Mouse (Mus musculus) limb, embryonic 15.5 days (tissue): ENCODE data around the gene Sumo1. TPM values are rescaled to one million over a fixed set of nuclear protein-coding genes. Genes with fewer than 3 reads are reported as not detected.

Source experiments
- ATAC-seq: fragments of 200-750 bp; cut with Nextera tagmentation; 2 replicates; pipeline ENCODE4 v1.8.0; 2017; ENCODE audit warnings: low read depth, moderate TSS enrichment; ENCODE audit not compliant: insufficient number of reproducible peaks, low FRiP score, low TSS enrichment
- H3K27ac ChIP-seq: fragments of 300-500 bp; sonication (generic); 2 replicates; pipeline ENCODE4 v1.5.1; 2015; ENCODE audit warnings: moderate library complexity, mild to moderate bottlenecking, inconsistent platforms
- H3K27me3 ChIP-seq: fragments of 300-500 bp; sonication (generic); 2 replicates; pipeline ENCODE4 v1.6.1; 2015; ENCODE audit warnings: inconsistent platforms
- H3K36me3 ChIP-seq: fragments of 300-500 bp; sonication (generic); 2 replicates; pipeline ENCODE4 v1.6.1; 2015; ENCODE audit warnings: inconsistent platforms
- H3K4me1 ChIP-seq: fragments of 300-500 bp; sonication (generic); 2 replicates; pipeline ENCODE4 v1.6.1; 2015; ENCODE audit warnings: inconsistent platforms
- H3K4me2 ChIP-seq: fragments of 300-500 bp; sonication (generic); 2 replicates; pipeline ENCODE4 v1.6.1; 2015; ENCODE audit warnings: mild to moderate bottlenecking, inconsistent platforms
- H3K4me3 ChIP-seq: fragments of 300-500 bp; sonication (generic); 2 replicates; pipeline ENCODE4 v1.5.1; 2015; ENCODE audit warnings: mild to moderate bottlenecking, inconsistent platforms
- H3K9ac ChIP-seq: fragments of 300-500 bp; sonication (generic); 2 replicates; pipeline ENCODE4 v1.6.1; 2015; ENCODE audit warnings: inconsistent platforms
- H3K9me3 ChIP-seq: fragments of 300-500 bp; sonication (generic); 2 replicates; pipeline ENCODE4 v1.6.1; 2016; ENCODE audit warnings: inconsistent platforms
- WGBS: fragments of 180-500 bp; shearing (Covaris S2); methylation state at CpG from one replicate; pipeline ENCODE4 v1.1.7; 2015; 5-methylcytosine and 5-hydroxymethylcytosine counted together
- polyA plus RNA-seq: library from polyadenylated mRNA; unstranded; fragments of >200 nt; fragmentation: Nextera tagmentation; extraction: Ambion mirVana; gene quantifications from 2 replicates; pipeline ENCODE4 v1.2.1, GENCODE M21; 2015

Sumo1 gene
- polyA plus RNA-seq, 1 experiment from 2014 or later, result 365 TPM

GRCm38 (mm10) chr1:59566926-59567325 lies 103.7 kb downstream of the Sumo1 start:
- H3K9me3 ChIP-seq, result no peaks in the 10 kb centered on the region
- H3K9ac ChIP-seq, result no peak overlapping the region
- WGBS, result 40% methylated on average over 6 of the region's 6 CpGs
- H3K4me2 ChIP-seq, result no peak overlapping the region
- H3K27ac ChIP-seq, result no peak overlapping the region
- no peak for ATAC-seq
- no peak overlapping the region for H3K4me3 ChIP-seq
- H3K27me3 ChIP-seq, result no peaks in the 10 kb centered on the region
- H3K36me3 ChIP-seq, result no peaks in the 10 kb centered on the region
- peaks cover 15% of the 10 kb centered on the region for H3K4me1 ChIP-seq

GRCm38 (mm10) chr1:59566281-59566680 lies 104.4 kb downstream of the Sumo1 start:
- Histone ChIP-seq H3K4me1 (peaks cover 15% of the 10 kb centered on the region), H3K27ac (no peak overlapping the region), H3K9ac (no peak overlapping the region), H3K4me3 (no peak overlapping the region), H3K4me2 (no peak overlapping the region), H3K27me3 (no peaks in the 10 kb centered on the region), H3K36me3 (no peaks in the 10 kb centered on the region), H3K9me3 (no peaks in the 10 kb centered on the region)
- ATAC-seq, result no peak
- WGBS, result 52% methylated on average over 7 of the region's 7 CpGs

DNA sequence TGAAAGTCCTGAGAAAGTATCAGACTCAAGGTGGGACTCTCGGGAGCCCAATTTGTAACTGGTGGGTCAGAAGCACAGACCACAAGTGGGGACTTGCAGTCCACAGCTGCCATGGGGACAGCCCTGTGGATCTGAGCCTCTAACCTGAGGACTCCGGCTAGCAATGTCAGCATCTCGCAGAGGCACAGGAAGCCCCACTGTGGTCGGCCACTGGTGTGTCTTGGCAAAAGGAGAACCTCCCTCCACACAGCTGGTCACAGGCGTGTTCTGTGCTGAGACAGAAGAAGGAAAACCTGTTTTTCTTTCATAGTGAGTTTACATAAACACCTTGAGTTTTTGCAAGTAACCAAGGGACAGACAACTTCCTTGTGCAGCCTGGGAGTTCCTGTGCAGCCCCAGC lies 104.8 kb downstream of the Sumo1 start:
- H3K9me3 ChIP-seq, result no peaks in the 10 kb centered on the region
- 72% methylated on average over 5 of the region's 5 CpGs for WGBS
- no peak overlapping the region for H3K4me3 ChIP-seq
- H3K36me3 ChIP-seq, result no peaks in the 10 kb centered on the region
- H3K27me3 ChIP-seq, result no peaks in the 10 kb centered on the region
- H3K4me1 ChIP-seq, result peaks cover 15% of the 10 kb centered on the region
- no peak overlapping the region for H3K4me2 ChIP-seq
- H3K27ac ChIP-seq, result no peak overlapping the region
- ATAC-seq, result no peak
- H3K9ac ChIP-seq, result no peak overlapping the region

DNA sequence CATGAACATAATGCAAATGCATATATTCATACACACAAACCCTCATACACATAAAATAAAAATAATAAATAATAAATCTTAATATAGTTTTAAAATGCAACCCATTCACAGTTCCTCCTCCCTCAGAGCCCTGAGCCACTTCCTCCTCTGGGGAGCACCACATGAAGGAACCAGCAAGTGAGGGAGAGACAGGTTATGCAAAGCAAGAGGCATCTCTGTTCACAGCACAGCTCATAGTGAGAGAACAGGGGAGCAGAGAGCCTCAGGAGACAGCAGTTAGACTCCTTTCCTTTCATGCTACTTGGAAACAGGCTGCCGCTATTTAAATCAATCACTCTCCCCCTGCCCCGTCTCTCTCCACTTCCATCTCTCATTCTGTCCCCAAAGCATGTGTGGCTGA lies 107.1 kb downstream of the Sumo1 start:
- 50% methylated on average over 2 of the region's 2 CpGs for WGBS
- Histone ChIP-seq H3K4me3 (no peak overlapping the region), H3K36me3 (no peaks in the 10 kb centered on the region), H3K9me3 (no peaks in the 10 kb centered on the region), H3K4me1 (peaks cover 15% of the 10 kb centered on the region), H3K4me2 (no peak overlapping the region), H3K9ac (no peak overlapping the region), H3K27ac (no peak overlapping the region), H3K27me3 (no peaks in the 10 kb centered on the region)
- ATAC-seq, result no peak

DNA sequence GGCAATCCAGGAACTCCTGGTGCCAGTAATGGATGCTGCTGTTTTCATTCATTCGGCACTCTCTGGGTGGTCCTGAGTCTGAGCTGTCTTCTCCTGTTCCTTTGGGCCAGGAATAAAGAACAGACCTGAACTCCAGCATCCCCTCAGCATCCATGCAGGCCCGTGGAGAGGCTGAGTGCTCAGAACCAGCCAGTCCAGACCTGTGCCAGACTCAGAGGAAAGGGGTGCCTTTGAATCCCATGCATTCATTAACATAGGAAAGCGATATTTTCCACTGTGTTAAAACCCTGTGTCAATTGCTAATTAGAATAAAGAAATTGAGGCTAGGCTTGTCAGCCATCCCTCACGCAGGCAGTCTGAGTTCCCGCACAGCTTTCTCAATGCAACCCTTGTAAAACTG lies 116.9 kb downstream of the Sumo1 start:
- ATAC-seq, result no peak
- no peaks in the 10 kb centered on the region for H3K9me3 ChIP-seq
- peaks cover 13% of the 10 kb centered on the region; the same call in 1 of the 2 replicates for H3K4me1 ChIP-seq
- no peaks in the 10 kb centered on the region for H3K27me3 ChIP-seq
- H3K27ac ChIP-seq, result no peak overlapping the region
- no peak overlapping the region for H3K4me3 ChIP-seq
- 41% methylated on average over 5 of the region's 5 CpGs for WGBS
- H3K9ac ChIP-seq, result no peak overlapping the region
- H3K4me2 ChIP-seq, result no peak overlapping the region
- no peaks in the 10 kb centered on the region for H3K36me3 ChIP-seq

DNA sequence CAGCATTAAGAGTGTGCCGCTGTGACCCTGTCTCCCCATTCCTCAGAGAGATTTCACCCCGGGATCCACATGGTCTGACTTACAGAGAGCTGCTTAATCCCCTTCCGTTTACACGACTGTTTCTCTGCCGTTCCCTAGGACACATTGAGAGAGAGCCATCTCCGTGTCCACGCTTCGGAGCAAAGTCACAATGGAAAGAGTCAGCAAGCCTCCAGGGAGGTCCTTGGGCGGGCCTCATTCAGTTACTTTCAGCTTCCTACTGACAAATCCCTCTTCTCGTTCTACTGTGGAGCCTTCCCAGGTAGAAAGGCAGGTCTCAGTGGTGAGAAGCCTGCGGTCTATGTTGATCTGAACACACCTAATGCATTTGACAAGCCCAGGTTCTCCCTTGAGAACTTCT lies 119.6 kb downstream of the Sumo1 start:
- Histone ChIP-seq H3K27me3 (no peaks in the 10 kb centered on the region), H3K4me1 (peaks cover 13% of the 10 kb centered on the region; the same call in 1 of the 2 replicates), H3K9ac (no peak overlapping the region), H3K27ac (no peak overlapping the region), H3K36me3 (no peaks in the 10 kb centered on the region), H3K4me2 (no peak overlapping the region), H3K9me3 (no peaks in the 10 kb centered on the region), H3K4me3 (no peak overlapping the region)
- 74% methylated on average over 11 of the region's 11 CpGs for WGBS
- ATAC-seq, result no peak

- Histone ChIP-seq H3K9ac (no peak overlapping the region), H3K4me3 (no peak overlapping the region), H3K27ac (no peak overlapping the region), H3K4me1 (peaks cover 13% of the 10 kb centered on the region; the same call in 1 of the 2 replicates), H3K4me2 (no peak overlapping the region), H3K9me3 (no peaks in the 10 kb centered on the region), H3K27me3 (no peaks in the 10 kb centered on the region), H3K36me3 (no peaks in the 10 kb centered on the region)
- WGBS, result 64% methylated on average over 6 of the region's 6 CpGs
- ATAC-seq, result no peak
Measured at GRCm38 (mm10) chr1:59550227-59550626, 120.4 kb downstream of the Sumo1 start.

- 47% methylated on average over 7 of the region's 7 CpGs for WGBS
- Histone ChIP-seq H3K36me3 (no peaks in the 10 kb centered on the region), H3K27ac (no peak overlapping the region), H3K4me2 (no peak overlapping the region), H3K4me1 (peaks cover 13% of the 10 kb centered on the region; the same call in 1 of the 2 replicates), H3K27me3 (no peaks in the 10 kb centered on the region), H3K9ac (no peak overlapping the region), H3K4me3 (no peak overlapping the region), H3K9me3 (no peaks in the 10 kb centered on the region)
- ATAC-seq, result 0 out of 2 replicates have a peak, but pooled peaks have one; percentile 52
Measured at GRCm38 (mm10) chr1:59549036-59549675, 121.5 kb downstream of the Sumo1 start.

DNA sequence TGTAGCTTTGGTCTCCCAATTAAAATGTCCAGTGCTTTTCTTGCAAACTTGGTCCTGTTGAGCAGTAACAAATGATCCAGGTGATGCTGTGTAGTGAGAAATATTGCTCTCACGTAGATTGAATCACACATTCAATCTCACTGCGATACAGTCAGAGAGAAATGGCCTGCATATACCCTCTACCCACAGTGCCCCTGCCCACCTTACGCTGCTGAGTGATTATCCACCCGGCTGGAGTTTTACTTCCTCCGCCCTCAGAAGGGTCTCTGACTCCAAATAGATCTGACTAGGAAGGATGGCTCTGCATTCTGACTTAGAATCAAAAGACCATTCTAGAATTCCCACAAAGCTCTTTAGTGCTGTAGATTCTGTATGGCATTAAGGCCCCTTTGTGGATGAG lies 122.1 kb downstream of the Sumo1 start:
- ATAC-seq, result no peak
- H3K9me3 ChIP-seq, result no peaks in the 10 kb centered on the region
- peaks cover 13% of the 10 kb centered on the region; the same call in 1 of the 2 replicates for H3K4me1 ChIP-seq
- no peak overlapping the region for H3K27ac ChIP-seq
- no peaks in the 10 kb centered on the region for H3K27me3 ChIP-seq
- H3K4me2 ChIP-seq, result no peak overlapping the region
- H3K36me3 ChIP-seq, result no peaks in the 10 kb centered on the region
- no peak overlapping the region for H3K4me3 ChIP-seq
- no peak overlapping the region for H3K9ac ChIP-seq
- 81% methylated on average over 5 of the region's 5 CpGs for WGBS

- no peak overlapping the region for H3K27ac ChIP-seq
- 80% methylated on average over 8 of the region's 8 CpGs for WGBS
- no peaks in the 10 kb centered on the region for H3K36me3 ChIP-seq
- H3K4me2 ChIP-seq, result no peak overlapping the region
- ATAC-seq, result no peak
- H3K9ac ChIP-seq, result no peak overlapping the region
- peaks cover 4% of the 10 kb centered on the region; the same call in 1 of the 2 replicates for H3K4me1 ChIP-seq
- H3K4me3 ChIP-seq, result no peak overlapping the region
- H3K9me3 ChIP-seq, result no peaks in the 10 kb centered on the region
- no peaks in the 10 kb centered on the region for H3K27me3 ChIP-seq
Measured at GRCm38 (mm10) chr1:59543911-59544310, 126.7 kb downstream of the Sumo1 start.

DNA sequence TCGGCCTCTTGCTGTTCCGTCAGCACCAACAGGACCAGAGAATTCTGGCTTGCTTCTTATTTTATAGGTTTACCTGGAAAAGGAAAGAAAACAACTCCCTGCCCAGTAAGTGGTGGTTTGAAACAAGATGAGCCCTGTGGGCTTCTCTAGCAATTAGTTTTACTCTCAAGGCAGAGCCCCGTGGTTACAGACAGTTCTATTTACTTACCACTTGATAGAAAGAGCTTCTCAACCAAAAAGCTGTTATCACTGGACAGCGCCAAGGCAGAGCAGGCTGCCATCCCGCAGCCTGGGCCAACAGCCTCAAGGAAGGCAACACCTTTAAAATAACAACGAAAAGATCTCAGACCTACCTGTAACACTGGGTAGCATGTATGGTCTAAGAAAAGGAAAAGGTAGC lies 128.4 kb downstream of the Sumo1 start:
- Histone ChIP-seq H3K4me3 (no peak overlapping the region), H3K27me3 (no peaks in the 10 kb centered on the region), H3K9ac (no peak overlapping the region), H3K4me2 (no peak overlapping the region), H3K9me3 (no peaks in the 10 kb centered on the region), H3K36me3 (no peaks in the 10 kb centered on the region), H3K4me1 (0 out of 2 replicates have a peak, but pooled peaks cover 2% of the 10 kb centered on the region), H3K27ac (no peak overlapping the region)
- no peak for ATAC-seq
- WGBS, result 58% methylated on average over 6 of the region's 6 CpGs

DNA sequence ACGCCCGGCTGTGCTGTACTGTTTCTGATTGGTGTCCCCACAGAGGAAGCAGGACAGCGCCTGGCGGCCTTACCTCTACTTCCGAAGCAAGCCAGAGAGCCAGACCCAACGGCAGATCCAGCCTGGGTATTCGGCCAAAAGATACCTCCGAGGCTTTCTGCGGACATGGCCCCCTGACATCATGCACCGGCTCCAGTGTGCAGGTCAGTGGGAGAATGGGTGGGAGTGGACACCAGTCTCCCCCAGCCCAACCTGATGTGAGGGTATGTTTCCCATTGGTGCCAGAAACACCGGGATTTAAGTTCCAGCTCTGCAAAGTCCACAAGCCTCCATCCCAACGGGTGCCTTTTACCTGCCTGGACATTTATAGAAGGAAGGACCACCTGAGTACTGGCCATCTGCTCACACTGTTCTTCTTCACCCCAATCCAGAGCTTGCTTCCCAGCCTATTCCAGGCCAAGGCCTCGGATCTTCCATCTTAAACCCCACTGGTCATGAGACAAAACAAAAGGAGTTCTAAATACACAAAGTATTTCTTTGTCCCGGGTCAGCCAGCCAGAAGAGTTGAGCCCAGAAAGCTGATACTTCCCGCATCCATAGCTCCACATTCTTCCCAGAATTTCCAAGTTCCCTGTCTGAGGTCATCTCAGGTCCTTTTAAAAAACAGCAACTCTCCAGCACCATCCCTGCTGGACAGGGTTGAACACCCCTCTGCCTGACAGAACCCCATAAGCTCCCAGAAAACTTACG lies 129.2 kb downstream of the Sumo1 start:
- Histone ChIP-seq H3K36me3 (no peaks in the 10 kb centered on the region), H3K27me3 (no peaks in the 10 kb centered on the region), H3K4me2 (no peak overlapping the region), H3K27ac (no peak overlapping the region), H3K9me3 (no peaks in the 10 kb centered on the region), H3K9ac (no peak overlapping the region), H3K4me1 (0 out of 2 replicates have a peak, but pooled peaks cover 2% of the 10 kb centered on the region), H3K4me3 (no peak overlapping the region)
- ATAC-seq, result no peak
- 93% methylated on average over 16 of the region's 16 CpGs for WGBS
